Mouse (Mus musculus) spleen, adult 12 weeks (tissue): Measurements from ENCODE around the gene Smco3.

Experiments
- DNase-seq: peaks from one replicate; pipeline ENCODE4 v3.0.0; 2022; ENCODE audit warnings: low spot score

Smco3 gene

DNA sequence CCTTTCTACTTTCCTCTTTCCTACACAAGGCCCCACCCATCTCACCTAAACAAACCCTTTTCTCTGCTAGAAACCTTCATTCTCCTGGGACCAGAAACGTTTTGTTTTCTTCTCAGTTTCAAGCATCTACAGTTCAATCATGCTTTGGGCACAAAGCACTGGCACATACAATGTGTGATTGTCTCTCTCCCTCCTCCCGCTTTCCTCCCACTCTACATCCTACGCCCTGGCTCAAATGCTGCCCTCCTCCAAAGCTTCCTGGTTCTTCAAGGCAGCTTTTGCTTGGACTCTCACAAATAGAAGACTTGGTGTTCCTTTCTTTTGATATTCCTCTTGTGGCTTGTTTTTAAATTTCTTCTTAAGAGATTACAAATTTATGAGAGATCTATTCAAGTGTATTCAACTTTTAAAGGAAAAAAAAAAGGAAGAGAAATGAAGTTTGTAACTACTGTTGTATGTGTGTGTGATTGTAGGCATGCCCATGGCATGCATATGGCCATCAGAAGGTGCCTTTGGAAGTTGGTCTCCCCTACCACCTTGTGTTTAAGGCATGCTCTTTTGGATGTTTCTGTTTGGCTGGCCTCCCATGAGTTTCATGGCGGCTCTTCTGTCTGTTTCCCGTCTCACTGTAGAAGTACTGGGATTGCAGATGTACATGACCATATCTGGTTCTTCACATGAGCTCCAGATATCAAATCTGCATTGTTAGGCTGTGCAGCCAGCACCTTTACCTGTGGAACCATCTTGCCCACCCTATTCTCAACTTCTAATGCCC is 10.6 kb upstream of the Smco3 start:
- DNase-seq: no peak

DNA sequence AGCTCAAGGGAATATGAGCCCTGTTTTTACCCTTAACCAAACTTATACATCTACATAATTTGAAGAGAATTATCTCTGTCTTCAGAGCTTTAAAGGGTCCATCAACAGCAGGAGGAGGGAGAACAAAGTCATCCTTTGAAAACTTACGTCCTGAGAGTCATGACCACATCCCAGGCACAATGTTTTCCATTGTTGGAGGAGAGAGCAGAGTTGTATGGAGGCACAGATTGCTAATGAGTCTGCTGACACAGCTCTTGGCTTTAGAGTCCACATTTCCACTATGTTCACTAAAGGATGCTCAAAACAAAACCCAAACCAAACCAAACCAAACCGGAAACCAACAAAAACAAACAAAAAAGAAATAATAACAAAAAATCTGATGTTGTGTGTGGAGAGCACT is 9.7 kb upstream of the Smco3 start:
- no peak for DNase-seq

DNA sequence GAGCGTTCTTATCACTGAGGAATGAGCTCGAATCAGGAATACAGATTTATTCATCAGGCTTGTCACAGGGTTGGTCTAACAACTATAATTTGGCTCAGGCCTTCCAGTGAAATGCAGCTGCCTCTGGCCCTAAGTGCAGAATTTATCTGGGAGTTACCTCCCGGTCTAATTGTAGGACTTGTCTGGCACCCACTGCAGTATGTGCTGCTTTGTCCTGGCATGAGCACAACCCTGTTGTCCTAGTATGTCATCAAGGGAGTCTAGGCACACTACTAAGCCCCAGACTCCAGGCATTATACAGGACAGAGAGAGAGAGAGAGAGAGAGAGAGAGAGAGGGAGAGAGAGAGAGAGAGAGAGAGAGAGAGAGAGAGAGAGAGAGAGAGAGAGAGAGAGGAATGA is 2.1 kb upstream of the Smco3 start:
- DNase-seq: no peak

DNA sequence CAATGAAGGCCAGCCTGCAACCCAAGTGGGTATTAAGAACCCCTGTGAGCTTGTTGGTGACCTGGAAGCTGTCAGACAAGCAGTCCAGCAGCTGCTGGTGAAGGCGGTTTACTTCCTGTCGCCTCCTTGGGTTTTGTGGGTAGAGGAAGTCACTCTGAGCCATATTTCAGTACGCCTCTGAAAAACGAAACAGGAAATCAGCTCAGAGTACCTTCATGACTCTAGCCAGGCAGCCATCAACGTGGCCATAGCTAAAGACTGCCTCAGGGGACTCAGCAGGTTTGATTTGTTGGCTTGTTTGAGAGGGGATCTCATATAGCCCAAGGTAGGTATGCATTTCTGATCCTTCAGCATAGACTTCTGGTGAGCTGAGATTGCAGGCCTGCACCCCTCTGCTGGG is 3.5 kb downstream of the Smco3 start:
- no peak for DNase-seq

DNA sequence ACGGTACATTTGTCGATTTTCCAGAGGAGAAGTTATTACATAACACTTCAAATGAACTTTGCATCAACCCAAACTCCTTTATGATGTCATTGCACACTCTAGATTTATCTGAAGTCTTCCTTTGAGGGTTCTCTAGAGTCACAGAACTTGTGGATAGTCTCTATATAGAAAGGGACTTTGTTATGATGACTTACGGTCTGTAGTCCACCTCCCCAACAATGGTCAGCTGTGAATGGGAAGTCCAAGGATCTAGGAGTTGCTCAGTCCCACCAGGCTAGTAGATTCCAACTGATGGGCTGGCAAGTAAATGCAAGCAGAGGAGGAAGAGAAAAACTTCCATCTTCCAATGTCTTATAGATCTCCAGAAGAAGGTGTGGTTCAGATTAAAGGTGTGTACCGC is 6.6 kb downstream of the Smco3 start:
- DNase-seq: no peak

DNA sequence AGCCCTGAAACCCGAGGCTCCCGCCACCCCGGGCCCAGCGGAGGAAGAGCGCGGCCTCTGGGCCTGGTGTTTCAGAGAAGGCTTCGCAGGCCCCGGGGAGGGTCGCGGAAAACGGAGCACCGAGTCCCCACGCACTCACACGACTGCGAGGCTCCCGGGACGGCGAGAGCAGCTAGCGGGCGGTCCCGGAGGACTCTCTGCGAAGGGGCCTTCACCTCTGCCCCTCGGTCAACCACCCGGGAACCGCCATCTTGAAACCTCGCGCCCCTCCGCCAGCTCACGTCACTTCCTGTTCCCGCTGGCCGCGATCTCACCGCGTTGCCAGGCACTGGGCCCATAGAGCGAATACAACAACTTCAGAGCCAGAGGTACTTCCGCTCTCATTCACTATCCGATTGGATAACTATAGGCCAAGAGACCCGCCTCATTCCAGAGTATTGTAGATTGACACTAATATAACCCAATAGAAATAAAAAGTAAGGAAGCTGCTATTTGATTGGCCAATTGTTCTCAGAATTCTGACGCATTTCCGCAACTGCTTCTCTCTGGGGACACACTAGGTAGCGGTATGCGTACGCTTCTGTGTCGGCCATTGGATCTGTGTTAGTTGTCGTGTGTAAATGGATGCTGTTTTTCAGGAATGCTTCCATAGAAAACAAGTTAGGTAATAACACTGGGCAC is 7.2 kb downstream of the Smco3 start, which contains the start of gene Wbp11:
Gene Wbp11, minus strand, starts transcription at position 353 of the 681 bp plus-strand sequence.
- DNase-seq: peak; percentile 90

DNA sequence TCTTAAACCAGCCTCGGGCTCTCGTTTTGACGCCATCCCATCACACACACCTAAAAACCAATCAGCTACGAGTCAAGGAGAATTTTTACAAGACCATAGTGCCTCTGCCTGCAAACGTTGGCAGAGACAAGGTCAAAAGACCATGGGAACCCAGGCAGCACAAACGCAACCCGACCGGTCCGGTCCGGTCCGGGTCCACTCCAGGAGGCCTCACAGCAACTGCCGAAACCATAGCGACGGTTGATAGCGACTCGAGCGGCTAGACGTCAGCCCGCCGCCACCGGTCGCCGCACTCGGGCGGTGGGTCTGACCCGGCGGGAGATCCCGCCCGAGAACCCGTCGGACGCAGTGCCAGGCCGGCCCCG is 7.8 kb downstream of the Smco3 start, which contains the start of gene BC049715:
Gene BC049715, plus strand, starts transcription at position 111 of the 365 bp plus-strand sequence.
- no peak for DNase-seq

DNA sequence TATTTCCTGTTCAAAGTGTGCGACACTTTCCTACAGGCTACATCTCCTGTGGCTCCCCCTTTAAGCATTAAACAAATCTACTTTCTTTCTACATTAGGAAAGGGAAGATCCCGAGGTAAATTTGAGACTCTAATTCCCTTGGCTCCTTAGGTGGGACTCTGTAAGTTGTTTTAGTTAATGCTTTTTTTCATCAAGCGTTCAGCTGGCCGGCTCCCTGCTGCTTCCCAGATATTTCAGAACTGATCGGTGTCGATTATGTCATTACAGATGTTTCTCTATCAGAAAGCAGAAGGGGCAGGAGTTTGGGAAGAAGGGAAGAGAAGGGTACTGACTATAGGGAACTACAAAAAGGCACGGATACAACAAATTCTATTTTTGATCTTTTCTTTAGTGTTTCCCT is 8.1 kb downstream of the Smco3 start:
- DNase-seq: no peak

DNA sequence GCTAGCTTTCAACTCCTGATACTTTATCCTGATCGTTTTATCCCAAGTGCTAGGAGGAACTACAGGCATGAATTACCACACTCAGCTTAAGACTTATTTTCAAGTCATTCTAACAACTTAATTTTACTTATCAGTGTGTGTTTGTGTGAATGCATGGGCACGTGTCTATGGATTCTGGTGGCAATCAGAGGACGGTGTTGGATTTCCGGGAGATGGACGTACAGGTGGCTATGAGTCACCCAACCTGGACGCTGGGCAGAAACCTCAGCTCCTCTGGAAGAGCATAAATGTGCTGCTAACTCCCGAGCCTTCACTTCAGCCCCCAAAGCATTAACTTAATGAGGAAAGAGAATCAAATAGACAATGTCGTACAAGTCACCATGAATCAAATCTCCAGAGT is 10.3 kb downstream of the Smco3 start:
- DNase-seq: no peak

DNA sequence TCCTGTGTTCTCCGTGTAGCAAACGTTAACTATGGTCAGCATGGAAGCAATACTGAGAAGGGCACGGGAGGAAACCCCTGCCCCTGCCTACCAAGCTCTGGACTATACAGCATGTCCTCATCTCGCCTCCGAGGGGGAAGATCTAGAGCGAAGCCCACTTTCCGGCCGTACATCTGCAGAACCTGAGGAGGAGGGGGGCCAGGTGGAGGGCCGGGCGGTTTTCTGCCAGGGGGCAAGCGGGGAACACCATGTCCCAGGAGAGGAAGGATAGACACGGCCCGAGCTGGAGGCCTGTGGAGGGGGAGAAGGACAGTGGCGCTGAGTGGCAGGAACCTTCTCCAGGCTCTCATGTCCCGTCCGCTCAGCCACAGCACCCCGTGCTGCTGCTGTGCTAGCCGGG is 14.2 kb downstream of the Smco3 start:
- DNase-seq: no peak

DNA sequence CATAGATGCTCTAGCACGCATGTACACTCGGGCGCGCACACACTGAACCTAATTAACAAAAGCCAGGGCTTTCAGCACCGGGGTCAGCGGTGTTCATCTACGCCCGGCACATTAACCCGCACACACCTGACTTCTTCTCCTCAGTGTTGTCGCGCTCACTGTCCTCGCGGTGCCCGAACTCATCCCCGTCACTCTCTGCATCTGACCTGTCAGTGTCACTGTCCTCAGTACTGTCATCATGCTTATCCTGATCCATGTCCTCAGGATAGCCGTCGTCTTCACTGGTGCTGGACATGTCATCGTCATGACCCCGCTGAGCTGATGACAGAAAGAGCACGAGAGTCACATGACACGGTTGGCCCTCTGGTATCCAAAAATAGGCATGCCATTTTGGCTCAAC is 14.9 kb downstream of the Smco3 start:
- no peak for DNase-seq

DNA sequence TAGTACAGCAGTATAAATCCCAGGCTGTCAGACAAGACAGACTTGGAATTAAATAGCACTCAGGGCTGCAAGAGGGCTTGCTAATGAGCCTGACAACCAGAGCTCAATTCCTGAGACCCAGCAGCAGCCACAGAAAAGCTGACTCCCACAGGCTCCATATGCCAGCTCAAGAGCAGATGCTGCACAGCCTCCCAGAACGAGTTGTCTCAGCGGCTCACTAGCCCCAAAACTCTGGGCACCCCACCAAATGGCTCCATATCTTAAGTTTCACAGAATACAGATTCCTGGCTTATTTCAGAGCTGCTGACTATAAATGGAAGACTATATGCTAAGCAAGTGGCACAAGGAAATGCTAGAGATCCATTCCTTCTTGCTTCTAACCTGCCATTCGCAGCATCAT is 17.7 kb downstream of the Smco3 start:
- no peak for DNase-seq

DNA sequence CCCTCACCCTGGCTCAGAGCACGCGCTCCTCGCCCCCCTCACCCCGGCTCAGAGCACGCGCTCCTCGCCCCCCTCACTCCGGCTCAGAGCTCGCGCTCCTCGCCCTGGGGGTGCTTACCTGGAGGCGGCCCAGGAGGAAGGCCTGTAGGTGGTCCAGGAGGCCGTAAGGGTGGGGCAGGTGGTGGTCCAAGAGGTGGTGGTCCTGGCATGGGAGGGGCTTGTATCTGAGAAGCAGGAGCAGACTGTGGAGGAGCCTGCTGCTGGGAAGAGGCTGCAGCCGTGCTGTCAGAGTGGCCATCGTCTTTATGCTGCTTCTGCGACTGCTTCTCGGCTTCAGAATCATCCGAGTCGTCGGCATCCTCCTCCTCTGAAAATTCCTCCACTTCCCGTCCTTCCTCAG is 18.4 kb downstream of the Smco3 start:
- DNase-seq: no peak

DNA sequence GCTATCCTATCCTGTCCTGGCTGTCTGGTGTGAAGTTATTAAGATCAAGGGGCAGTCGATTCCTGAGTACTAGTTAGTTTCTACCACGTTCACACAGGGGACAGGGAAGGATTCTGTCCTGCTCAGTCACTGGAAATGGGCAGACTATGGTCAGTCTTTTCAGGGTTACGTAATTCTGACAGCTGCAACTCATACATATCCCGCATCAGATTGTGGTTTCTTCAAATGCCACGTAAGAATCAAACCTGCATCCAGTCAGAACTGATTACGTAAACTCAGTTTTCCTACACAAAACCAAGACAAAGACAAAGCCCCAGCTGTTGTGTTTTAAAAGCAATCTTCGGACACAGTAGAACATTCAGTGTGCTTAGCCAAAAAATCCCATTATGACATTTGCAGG is 19.9 kb downstream of the Smco3 start:
- DNase-seq: no peak

DNA sequence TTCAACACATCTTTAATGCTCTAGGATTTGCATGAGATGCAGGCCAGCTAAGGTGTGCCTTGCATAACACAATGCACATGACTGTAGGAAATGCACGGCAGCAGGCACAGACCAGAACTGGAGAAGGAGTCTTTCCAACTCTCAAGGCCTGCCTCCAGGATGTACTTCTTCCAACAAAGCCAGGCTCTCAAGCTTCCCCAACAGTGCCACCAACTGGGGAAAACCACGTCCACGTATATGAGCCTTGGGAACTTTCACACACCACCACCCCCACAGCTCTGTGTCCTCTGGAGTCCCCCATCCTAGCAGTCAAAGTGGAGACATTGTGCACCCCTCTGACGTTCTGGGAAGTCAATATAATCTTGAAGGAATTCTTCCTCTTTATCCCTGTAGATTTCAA is 22.1 kb downstream of the Smco3 start:
- no peak for DNase-seq

DNA sequence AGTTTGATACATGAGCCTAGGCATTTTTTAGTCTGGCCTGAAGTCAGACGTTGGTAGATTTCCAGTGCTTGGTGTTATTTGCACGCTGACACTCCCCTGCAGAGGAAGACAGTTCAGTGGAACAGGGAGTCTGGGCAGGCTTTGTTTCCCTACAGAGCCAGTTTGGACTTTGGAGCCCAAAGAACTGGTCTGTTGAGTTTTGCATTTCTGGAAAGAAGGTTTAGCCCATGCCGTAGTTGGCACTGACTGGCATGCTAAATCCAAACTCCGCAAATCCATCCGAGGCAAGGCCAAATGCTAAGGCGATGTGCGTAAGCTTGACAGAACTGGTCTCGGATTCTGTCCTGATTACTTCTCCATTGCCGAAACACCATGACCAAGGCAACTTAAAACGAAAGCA is 24.1 kb downstream of the Smco3 start:
- no peak for DNase-seq

DNA sequence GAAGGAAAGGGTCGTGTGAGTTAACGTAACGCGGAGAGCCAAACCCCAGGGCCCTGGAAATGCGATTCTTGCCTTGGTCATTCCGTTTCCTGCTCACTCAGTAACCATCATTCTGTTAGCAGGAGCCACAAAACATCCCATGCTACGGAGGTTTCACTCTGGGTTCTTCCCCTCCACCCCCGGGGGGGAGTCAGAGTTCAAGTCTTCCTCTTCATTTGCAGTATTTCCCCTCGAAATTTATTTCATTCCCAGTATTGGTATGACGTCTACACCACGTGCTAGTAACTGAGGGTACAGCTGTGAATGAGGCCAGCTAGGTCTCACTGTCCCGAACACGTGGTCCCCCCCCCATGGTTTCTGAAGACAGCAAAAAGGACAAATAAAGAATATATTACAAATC is 25.6 kb downstream of the Smco3 start:
- no peak for DNase-seq

DNA sequence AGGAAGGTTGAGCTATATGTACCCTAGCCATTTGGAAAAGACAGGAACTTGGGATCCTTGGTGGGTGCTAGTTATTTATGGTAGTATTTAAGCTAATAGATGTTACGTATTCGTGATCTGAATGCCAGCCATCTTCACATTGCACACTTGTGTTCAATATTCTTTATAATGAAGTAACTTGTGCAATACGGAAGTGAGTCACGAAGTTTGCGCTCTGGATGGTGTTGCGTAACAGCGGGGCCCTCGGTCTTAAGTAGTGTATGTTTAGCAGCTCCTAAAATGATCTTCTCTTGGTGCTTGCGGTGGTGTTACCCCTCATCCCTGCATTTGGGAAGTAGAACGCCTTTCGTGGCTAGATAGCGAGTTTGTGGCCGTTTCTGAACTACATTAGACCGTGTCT is 26.2 kb downstream of the Smco3 start:
- DNase-seq: peak; percentile 38

DNA sequence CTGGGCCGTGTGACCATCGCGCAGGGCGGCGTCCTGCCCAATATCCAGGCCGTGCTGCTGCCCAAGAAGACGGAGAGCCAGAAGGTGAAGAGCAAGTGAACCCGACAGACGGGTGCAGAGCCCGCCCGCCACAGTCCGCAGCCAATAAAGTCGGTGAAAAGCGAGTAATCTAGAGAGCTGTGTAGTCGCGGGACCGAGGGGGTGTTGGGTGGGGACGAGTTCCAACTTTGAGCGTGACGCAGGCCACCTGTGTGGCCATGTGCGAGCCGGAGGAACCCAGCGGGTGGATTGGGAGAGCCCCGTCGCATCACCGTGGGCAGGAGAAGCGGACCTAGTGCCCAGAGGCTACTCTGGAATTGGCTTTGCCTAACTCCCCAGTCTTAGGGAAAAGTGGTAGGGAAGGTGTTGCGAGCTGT is 26.6 kb downstream of the Smco3 start:
- peak; percentile 49 for DNase-seq

DNA sequence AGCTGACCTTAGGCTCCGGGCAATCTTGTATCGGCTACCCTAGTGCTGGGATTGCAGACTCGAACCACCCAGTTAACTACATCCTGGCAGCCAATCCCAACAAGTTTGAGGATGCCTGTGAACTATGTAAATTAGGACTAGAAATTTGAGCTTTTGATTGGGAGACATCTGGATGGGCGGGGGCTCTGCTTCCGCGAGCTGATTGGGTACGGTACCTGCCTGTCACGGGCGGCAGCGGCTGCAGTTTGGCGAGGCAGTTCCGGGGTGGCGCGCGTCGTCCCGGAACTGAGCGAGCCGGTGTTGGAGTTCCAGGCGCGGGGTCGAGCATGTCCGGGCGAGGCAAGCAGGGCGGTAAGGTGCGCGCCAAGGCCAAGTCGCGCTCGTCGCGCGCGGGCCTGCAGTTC is 27.2 kb downstream of the Smco3 start, which contains the start of gene H2afj:
Gene H2afj, plus strand, starts transcription at position 231 of the 404 bp plus-strand sequence.
- peak; percentile 97 for DNase-seq

DNA sequence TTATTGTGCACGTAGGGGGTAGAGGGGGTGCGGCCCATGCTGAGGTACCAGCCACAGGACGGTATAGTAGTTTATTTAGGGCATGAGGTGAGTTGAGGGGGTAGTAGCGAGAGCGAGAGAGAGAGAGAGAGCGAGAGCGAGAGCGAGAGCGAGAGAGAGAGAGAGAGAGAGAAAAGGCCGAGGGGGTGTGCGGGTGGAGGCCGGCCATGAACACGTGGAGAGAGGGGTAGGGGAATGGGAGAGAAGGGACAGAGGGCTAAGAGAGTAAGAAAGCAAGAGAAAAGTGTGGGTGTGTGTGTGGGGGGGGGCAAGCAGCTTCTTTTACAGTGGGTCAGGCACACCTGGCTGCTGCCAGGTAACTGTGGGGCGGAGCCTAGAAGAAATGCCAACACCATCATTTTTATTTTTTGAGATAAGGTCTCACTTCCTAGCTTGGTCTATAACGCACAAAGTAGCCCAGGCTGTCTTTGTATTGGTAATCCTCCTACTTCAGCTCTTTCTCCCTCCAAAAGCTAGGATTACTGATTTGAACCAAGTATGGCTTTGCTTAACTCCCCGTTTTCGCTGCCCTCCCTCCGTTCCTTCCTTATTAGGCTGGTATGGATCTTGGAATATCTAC is 27.7 kb downstream of the Smco3 start:
- no peak for DNase-seq

DNA sequence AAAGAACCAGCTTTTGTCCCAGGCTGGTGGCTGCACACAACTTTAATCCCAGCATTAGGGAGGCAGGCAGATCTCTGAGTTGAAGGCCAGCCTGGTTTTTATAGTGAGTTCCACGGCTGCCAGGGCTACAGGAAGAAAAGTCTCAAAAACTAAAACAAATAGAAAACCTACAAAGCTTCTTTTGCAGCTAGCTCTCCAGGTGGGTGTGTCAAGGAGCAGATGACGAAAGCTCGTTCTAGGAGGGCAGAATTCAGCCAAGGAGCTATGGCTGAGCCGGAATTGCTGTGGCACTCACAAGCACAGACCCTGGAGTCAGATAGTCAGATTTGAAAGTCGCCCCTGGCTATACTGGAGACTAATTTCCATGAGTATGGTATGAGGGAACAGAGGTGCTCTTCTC is 28.4 kb downstream of the Smco3 start:
- no peak for DNase-seq

DNA sequence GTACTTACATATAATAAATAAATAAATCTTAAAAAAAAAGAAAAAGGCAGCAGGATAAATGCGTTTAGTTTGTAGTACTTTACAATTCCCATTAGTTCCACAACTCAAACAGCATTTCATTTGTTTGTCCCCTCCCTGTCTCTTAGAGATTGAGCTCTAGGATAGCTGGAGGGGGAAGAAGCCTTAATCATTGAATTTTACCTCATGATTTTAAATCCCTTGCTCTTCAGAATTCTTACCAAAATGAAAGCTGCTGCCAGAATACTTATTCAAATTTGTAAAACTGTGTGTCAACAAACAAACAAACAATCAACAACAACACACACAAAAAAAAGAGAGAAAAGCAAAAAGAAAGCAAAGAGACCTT is 29.9 kb downstream of the Smco3 start:
- DNase-seq: no peak
